9 mouse cellular contexts compared by ENCODE assay signal in the genomic region with DNA sequence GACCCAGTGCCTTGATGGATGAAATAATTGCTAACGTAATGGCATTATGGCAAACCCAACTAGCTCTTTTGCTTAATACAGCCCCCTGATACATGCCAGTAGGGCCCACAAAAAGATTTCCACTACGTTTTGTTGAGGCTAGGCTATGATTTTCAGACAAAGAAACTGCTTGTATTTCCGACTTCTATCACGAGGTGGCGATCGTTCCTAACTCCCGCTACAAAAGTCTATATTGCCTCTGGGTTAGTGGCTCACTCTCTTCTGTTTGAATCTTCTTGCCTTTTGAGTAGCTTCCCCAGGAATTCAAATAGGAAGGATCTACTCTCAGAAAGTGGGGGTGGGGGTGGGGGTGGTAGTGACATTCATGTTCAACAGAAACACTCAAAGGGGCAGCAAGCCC. TPM values are rescaled to one million over a fixed set of nuclear protein-coding genes. Genes with fewer than 3 reads are reported as not detected.
DNase-seq lines count a peak whose midpoint lies in the region; ATAC-seq and TF ChIP-seq lines count a peak whose summit lies in the region.
"Had no signal": no experiment of that assay in that cellular context is flagged by ENCODE, and none has a peak within 500 bp of the region (broad histone marks: within the 10 kb centered on the region; RNA-seq: fewer than 3 reads in every experiment).

No protein-coding gene starts in this region.

- no peak overlapping the region for H3K4me2 ChIP-seq in midbrain, embryonic 16.5 days (ENCODE audit: low read length)
- H3K4me2 ChIP-seq in heart, postnatal 0 days (ENCODE audit: low read depth, low read length): no peak overlapping the region
- H3K4me2 ChIP-seq: midbrain, embryonic 12.5 days had no signal

- no peak overlapping the region for H3K9ac ChIP-seq in midbrain, embryonic 16.5 days (ENCODE audit: low read depth, low read length)
- no peak overlapping the region for H3K9ac ChIP-seq in heart, postnatal 0 days (replicated peaks; ENCODE audit: low read depth, low read length)
- H3K9ac ChIP-seq: midbrain, embryonic 12.5 days had no signal

- no peaks in the 10 kb centered on the region for H3K9me3 ChIP-seq in midbrain, embryonic 10.5 days (replicated peaks)
- no peaks in the 10 kb centered on the region for H3K9me3 ChIP-seq in midbrain, embryonic 16.5 days (replicated peaks; ENCODE audit: control insufficient read depth, low read length, poor library complexity, severe bottlenecking)
- no peaks in the 10 kb centered on the region for H3K9me3 ChIP-seq in heart, postnatal 0 days (replicated peaks; ENCODE audit: control insufficient read depth, low read length)
- H3K9me3 ChIP-seq: midbrain, embryonic 12.5 days had no signal

- no peaks in the 10 kb centered on the region for H3K27me3 ChIP-seq in midbrain, embryonic 10.5 days (ENCODE audit: low read depth, poor library complexity, severe bottlenecking)
- H3K27me3 ChIP-seq in midbrain, embryonic 16.5 days (ENCODE audit: control insufficient read depth, insufficient read depth, low read depth, low read length): no peaks in the 10 kb centered on the region
- no peaks in the 10 kb centered on the region for H3K27me3 ChIP-seq in heart, postnatal 0 days (ENCODE audit: control insufficient read depth, insufficient read depth, low read length)
- H3K27me3 ChIP-seq: midbrain, embryonic 12.5 days had no signal

- no peaks in the 10 kb centered on the region for H3K4me1 ChIP-seq in midbrain, embryonic 10.5 days
- H3K4me1 ChIP-seq in midbrain, embryonic 16.5 days (ENCODE audit: control insufficient read depth, insufficient read depth, low read length): no peaks in the 10 kb centered on the region
- no peaks in the 10 kb centered on the region for H3K4me1 ChIP-seq in heart, postnatal 0 days (ENCODE audit: control insufficient read depth, insufficient read depth)
- H3K4me1 ChIP-seq: midbrain, embryonic 12.5 days had no signal

- no peak overlapping the region for H3K27ac ChIP-seq in midbrain, embryonic 10.5 days (replicated peaks)
- no peak overlapping the region for H3K27ac ChIP-seq in midbrain, embryonic 16.5 days (ENCODE audit: low read length)
- no peak overlapping the region for H3K27ac ChIP-seq in heart, postnatal 0 days (ENCODE audit: low read depth)
- H3K27ac ChIP-seq: midbrain, embryonic 12.5 days had no signal

- no peak for TF ChIP-seq EP300 in heart, postnatal 0 days (IDR thresholded peaks at IDR 0.05; ENCODE audit: low read depth)

- H3K4me3 ChIP-seq in midbrain, embryonic 10.5 days: no peak overlapping the region
- H3K4me3 ChIP-seq in midbrain, embryonic 16.5 days (ENCODE audit: low read depth, low read length): no peak overlapping the region
- no peak overlapping the region for H3K4me3 ChIP-seq in heart, postnatal 0 days (ENCODE audit: low read depth, low read length)
- H3K4me3 ChIP-seq: midbrain, embryonic 12.5 days had no signal

- intact Hi-C loops in left cerebral cortex, postnatal 10 days (cut with DNase I): loop anchor here (2.0 to 10.0 kb wide), 2 partner anchors 65 to 379 kb away; no protein-coding TSS in a partner anchor

- H3K36me3 ChIP-seq in midbrain, embryonic 10.5 days: no peaks in the 10 kb centered on the region
- no peaks in the 10 kb centered on the region for H3K36me3 ChIP-seq in midbrain, embryonic 16.5 days (ENCODE audit: control insufficient read depth, insufficient read depth, low read length)
- no peaks in the 10 kb centered on the region for H3K36me3 ChIP-seq in heart, postnatal 0 days (replicated peaks; ENCODE audit: control insufficient read depth, insufficient read depth, low read length)
- H3K36me3 ChIP-seq: midbrain, embryonic 12.5 days had no signal

- TF ChIP-seq CTCF in heart, postnatal 0 days (IDR thresholded peaks at IDR 0.05; ENCODE audit: low read depth): peak; percentile 73

- DNase-seq in midbrain, embryonic 10.5 days (ENCODE audit: low spot score): peak; percentile 46
- DNase-seq in Muller cell, postnatal 12 days (ENCODE audit: inconsistent ontology term): peak; percentile 17
- DNase-seq in c-Kit-positive CD71-negative TER-119-negative erythroid progenitor cells, embryonic 14.5 days (ENCODE audit: low read depth): peak; percentile 42
- peak; percentile 65 for DNase-seq in heart, postnatal 0 days (ENCODE audit: low spot score)
- DNase-seq in left cerebral cortex, postnatal 10 days (ENCODE audit: extremely low spot score in 1 of 2, low spot score in 2 of 2): peak; percentile 43 to 63
- DNase-seq in retina, postnatal 1 day: peak; percentile 77

- ATAC-seq in midbrain, embryonic 16.5 days: no peak
- no peak for ATAC-seq in heart, postnatal 0 days (ENCODE audit: insufficient read depth, low read depth)

- 5% methylated on average over 7 of the region's 7 CpGs for WGBS in midbrain, embryonic 10.5 days
- 6% methylated on average over 7 of the region's 7 CpGs for WGBS in midbrain, embryonic 16.5 days
- WGBS in heart, postnatal 0 days: 4% methylated on average over 7 of the region's 7 CpGs

RNA-seq across cellular contexts. Expression of gene Gm12845, which starts 18.9 kb away (rescaled TPM):
- polyA plus RNA-seq in midbrain, embryonic 10.5 days (2016; fragmentation: Nextera tagmentation; extraction: Ambion mirVana): not detected in 2 replicates
- polyA plus RNA-seq in midbrain, embryonic 16.5 days (2015; fragmentation: Nextera tagmentation; extraction: Ambion mirVana): not detected in 2 replicates
- total RNA-seq in heart, postnatal 0 days (2014; rRNA removed; ENCODE audit: low replicate concordance): not detected in 2 replicates
- not detected in 2 replicates for polyA plus RNA-seq in heart, postnatal 0 days (2015; fragmentation: Nextera tagmentation; extraction: Ambion mirVana)
- total RNA-seq in left cerebral cortex, postnatal 10 days (2021): not detected
- total RNA-seq: gastrocnemius, postnatal 4 days had no signal
- polyA plus RNA-seq: midbrain, embryonic 12.5 days had no signal

RNA-seq across cellular contexts. Expression of gene Dmap1, which starts 23.3 kb away (rescaled TPM):
- 74.3 and 80.7 TPM in 2 replicates for polyA plus RNA-seq in midbrain, embryonic 10.5 days (2016; fragmentation: Nextera tagmentation; extraction: Ambion mirVana)
- 81.9 and 83.3 TPM in 2 replicates for polyA plus RNA-seq in midbrain, embryonic 16.5 days (2015; fragmentation: Nextera tagmentation; extraction: Ambion mirVana)
- 42.1 and 50.4 TPM in 2 replicates for total RNA-seq in heart, postnatal 0 days (2014; rRNA removed; ENCODE audit: low replicate concordance)
- 32.1 and 32.6 TPM in 2 replicates for polyA plus RNA-seq in heart, postnatal 0 days (2015; fragmentation: Nextera tagmentation; extraction: Ambion mirVana)
- 10 to 100 TPM; 37.6 to 42.2 TPM for total RNA-seq in left cerebral cortex, postnatal 10 days (2021)

Comparison
In these comparisons a context has a peak if more than half of its experiments do, and no peak if none do; other contexts are left out.
1. DNase-seq: peak in every context shown above with its lines; median percentile 77 in retina, postnatal 1 day; 65 in heart, postnatal 0 days; 53 in left cerebral cortex, postnatal 10 days; 46 in midbrain, embryonic 10.5 days; 42 in c-Kit-positive CD71-negative TER-119-negative erythroid progenitor cells, embryonic 14.5 days; 17 in Muller cell, postnatal 12 days.